Mouse (Mus musculus) lung, postnatal 14 days (tissue): ENCODE measurements at regions not wholly inside any gene's neighbourhood (a gene's known extent, or its start where the extent isn't known, plus 50 kb on each side); places are given as distances from the start of the nearest gene placed in this dataset.

ENCODE experiments used
- DNase-seq: peaks from one replicate; pipeline ENCODE4 v3.0.0; 2021

GRCm38 (mm10) chr6:28986756-28987155 is 73.3 kb upstream of the Lep start:
- no peak for DNase-seq

- no peak for DNase-seq
Measured at GRCm38 (mm10) chr6:28987386-28987785, 72.6 kb upstream of the Lep start.

DNA sequence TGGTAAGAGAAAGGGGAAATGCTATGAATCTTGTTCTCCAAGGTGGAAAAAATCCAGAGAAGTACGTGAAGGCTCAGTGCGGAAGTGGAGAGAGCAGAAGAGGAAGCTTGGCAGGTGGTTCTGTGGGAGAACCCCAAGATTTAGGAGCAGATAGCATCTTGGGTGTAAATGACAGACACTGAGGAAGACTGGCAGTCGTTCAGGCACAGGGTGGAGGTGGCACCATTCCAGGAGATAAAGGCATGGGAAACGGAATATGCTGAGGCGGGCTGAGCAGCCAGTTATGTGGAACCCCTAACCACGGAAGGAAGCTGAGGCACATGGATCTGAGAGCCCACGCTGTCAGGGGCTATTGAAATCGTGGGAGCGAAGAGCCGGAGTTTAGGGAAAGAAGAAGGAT is 70.6 kb upstream of the Lep start:
- peak; percentile 5 for DNase-seq

DNA sequence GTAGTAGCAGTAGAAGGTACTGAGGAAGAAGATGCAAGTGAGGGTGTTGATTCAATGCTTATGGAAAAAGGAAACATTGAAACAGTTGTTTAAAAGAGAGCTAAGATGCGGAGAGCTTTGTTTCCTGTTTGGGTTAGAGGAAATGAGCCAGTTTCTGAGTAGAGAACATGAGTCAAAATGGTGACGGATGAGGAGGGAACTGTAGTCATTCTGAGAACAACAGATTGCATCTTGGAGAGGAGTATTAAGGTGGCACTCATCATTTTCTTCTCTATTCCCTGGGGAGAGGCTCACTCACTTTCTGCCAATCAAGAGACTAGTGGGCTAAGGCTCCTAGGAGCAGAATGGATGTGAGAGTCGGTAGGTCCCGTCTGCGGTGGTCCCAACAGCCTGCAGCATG is 69.8 kb upstream of the Lep start:
- no peak for DNase-seq

DNA sequence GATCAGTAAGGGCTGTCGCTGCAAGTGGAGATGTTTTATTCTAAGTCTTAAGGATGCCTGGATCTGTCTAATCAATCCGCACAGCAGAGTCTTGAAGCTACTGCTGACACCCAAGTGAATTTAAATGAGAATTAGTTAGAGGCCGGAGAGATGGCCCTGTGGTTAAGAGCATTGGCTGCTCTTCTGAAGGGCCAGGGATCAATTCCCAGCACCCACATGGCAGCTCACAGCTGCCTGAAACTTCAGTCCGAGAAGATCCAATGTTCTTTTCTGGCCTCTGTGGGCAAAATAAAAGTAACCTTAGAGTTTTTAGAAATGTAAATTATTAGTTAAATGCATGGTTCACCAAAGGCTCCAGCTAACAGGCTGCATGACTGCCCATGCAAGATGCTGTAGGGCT is 65.5 kb upstream of the Lep start:
- DNase-seq: no peak

DNA sequence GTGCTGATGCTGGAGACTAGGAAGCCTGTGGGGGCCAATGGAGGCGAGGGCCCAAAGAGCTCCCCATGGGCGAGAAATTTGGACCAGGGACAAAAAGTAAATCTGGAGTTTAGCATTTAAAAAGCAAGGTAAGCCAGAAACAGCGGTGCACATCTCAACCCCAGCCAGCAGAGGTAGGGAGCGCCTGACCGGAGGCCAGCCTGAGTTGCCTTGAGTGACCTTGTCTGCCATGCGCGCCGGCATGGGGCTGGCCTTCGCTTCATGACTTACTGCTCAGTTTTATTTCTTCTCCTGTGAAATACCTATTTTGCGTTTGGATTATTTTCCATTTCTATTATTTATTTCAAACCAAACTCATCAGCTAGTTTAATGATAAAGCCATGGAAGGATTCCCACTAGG is 64.3 kb upstream of the Lep start:
- no peak for DNase-seq

GRCm38 (mm10) chr6:28999386-29000094 is 60.5 kb upstream of the Lep start:
- DNase-seq: no peak

DNA sequence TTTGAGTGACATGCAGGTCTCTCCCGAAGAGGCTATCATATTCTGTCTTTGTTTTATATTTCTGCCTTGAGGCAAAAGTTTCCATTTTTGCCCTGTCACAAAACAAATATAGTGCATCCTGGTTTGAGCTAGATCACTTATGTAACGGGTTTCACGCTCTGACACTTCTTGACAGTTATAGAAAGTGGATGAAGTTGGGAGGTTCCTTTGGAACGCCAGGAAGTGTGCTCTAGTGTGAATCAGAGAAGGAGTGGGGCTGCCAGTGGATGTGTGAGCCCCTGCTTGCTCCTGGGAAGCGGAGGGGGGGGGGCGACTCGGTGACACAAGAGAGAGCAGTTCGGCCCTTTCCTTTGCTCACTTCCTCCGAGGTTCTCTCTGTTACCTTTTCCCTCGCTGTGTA is 57.9 kb upstream of the Lep start:
- no peak for DNase-seq

DNA sequence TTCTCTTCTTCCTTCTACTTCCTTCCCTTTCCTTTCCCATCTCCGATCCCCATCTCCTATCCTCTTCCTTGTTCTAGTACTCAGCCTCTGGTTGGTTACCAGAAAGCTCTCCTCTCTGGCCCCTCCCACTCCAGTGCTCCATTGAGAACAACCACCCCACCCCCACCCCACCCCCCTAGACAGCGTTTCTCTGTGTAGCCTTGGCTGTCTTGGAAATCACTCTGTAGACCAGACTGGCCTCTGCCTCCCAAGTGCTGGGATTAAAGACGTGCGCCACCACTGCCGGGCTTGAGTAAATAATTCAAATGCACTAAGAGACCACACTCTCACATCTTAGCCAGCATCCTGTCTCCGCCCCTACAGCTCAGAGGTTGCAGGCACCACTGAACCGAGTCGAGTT is 57.2 kb upstream of the Lep start:
- no peak for DNase-seq

- DNase-seq: no peak
Measured at GRCm38 (mm10) chr6:29005803-29006202, 54.2 kb upstream of the Lep start.
